Mouse (Mus musculus) cortical plate, adult 2 months (tissue): ENCODE measurements at regions not wholly inside any gene's neighbourhood (a gene's known extent, or its start where the extent isn't known, plus 50 kb on each side); places are given as distances from the start of the nearest gene placed in this dataset.

Experiments used
- CTCF ChIP-seq: fragments of 200-500 bp; IDR thresholded peaks from 2 replicates; pipeline ENCODE4 v1.5.1; 2011; ENCODE audit warnings: mild to moderate bottlenecking, control low read depth, low read length; ENCODE audit not compliant: insufficient read depth; ENCODE audit errors: extremely low read depth
- POLR2A ChIP-seq: fragments of 200-500 bp; IDR thresholded peaks from 2 replicates; pipeline ENCODE4 v1.6.1; 2011; ENCODE audit warnings: mild to moderate bottlenecking, low read length, control low read depth; ENCODE audit not compliant: insufficient read depth; ENCODE audit errors: extremely low read depth

DNA sequence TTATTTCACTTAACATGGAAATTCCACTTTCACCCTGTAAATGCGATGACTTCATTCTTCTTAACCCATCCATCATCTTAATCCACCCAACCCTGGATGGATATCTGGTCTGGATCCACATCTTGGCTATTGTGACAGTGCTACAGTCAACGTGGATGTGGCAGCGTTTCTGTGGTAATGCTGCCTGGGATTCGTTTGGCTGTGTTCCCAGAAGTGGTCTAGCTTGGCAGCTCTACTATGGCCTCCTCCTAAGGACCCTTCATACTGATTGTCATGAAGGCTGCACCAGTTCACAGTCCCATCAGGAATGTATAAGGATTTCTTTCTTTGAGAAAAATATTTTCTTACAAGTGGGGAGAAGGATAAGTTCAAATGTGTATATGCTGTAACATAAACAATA lies 234.7 kb upstream of the Hs3st4 start:
- TF ChIP-seq CTCF (no peak), POLR2A (no peak)
